27 mouse cellular contexts compared by ENCODE assay signal in the genomic region with DNA sequence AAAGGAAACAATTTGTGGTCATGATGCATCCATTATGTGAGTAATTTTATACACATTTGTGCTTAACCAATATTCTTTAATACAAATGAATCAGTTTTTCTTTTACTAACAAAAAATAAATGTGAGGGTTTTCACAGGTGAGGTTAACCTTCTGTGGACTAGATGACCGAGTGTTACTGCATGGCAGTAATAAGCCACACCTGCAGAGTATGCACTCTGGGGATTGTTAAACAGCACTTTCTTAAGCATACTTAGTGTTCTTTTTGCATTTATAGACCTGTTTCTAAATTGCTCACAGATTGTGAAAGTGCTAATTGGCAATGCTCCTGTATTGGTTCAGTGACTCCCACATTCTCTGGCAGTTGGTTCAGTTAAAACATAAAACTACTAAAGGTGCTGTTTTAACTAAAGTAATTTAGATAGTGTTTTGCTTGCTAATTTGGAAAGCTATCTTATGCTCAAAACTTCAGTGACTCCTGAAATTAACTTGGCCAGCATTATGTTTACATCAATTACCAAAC.
A peak's percentile ranks its signal among the peaks of the same experiment; 100 is the strongest.
DNase-seq lines count a peak whose midpoint lies in the region; ATAC-seq and TF ChIP-seq lines count a peak whose summit lies in the region.
"Had no signal": no experiment of that assay in that cellular context is flagged by ENCODE, and none has a peak within 500 bp of the region (broad histone marks: within the 10 kb centered on the region; RNA-seq: fewer than 3 reads in every experiment).

No protein-coding gene starts in this region.

- H3K9ac ChIP-seq in limb, embryonic 13.5 days, result no peak overlapping the region
- no peak overlapping the region for H3K9ac ChIP-seq in heart, adult 2 months (ENCODE audit: low read depth, low read length)
- H3K9ac ChIP-seq: embryonic facial prominence, embryonic 15.5 days; forebrain, embryonic 15.5 days; heart, embryonic 15.5 days; hindbrain, embryonic 14.5 days had no signal

- H3K4me3 ChIP-seq in limb, embryonic 13.5 days, result no peak overlapping the region
- no peak overlapping the region for H3K4me3 ChIP-seq in heart, adult 2 months
- H3K4me3 ChIP-seq: embryonic facial prominence, embryonic 15.5 days; erythroblast, embryonic 14.5 days; forebrain, embryonic 15.5 days; gastrocnemius, adult 2 months; heart, embryonic 15.5 days; hindbrain, embryonic 10.5 days had no signal

- no peak for TF ChIP-seq CTCF in heart, adult 2 months (IDR thresholded peaks at IDR 0.05)

- no peak overlapping the region for H3K4me2 ChIP-seq in limb, embryonic 13.5 days (replicated peaks)
- H3K4me2 ChIP-seq: embryonic facial prominence, embryonic 15.5 days; forebrain, embryonic 15.5 days; heart, embryonic 11.5 days; heart, embryonic 15.5 days; hindbrain, embryonic 14.5 days had no signal

- no peak for TF ChIP-seq POLR2A in heart, adult 2 months (IDR thresholded peaks at IDR 0.05; ENCODE audit: insufficient read depth, low read depth, low read length)

- TF ChIP-seq EP300 in heart, adult 2 months (IDR thresholded peaks at IDR 0.05; ENCODE audit: insufficient read depth, low read depth, low read length), result no peak

- H3K9me3 ChIP-seq in limb, embryonic 13.5 days, result no peaks in the 10 kb centered on the region
- H3K9me3 ChIP-seq: embryonic facial prominence, embryonic 15.5 days; forebrain, embryonic 15.5 days; G1E; heart, embryonic 15.5 days had no signal

- H3K27ac ChIP-seq in limb, embryonic 13.5 days, result no peak overlapping the region
- no peak overlapping the region for H3K27ac ChIP-seq in heart, adult 2 months
- H3K27ac ChIP-seq: embryonic facial prominence, embryonic 15.5 days; forebrain, embryonic 15.5 days; heart, embryonic 15.5 days; hindbrain, embryonic 10.5 days; hindbrain, embryonic 14.5 days had no signal

- 0 out of 2 replicates have a peak, but pooled peaks cover 2% of the 10 kb centered on the region for H3K4me1 ChIP-seq in limb, embryonic 13.5 days
- no peaks in the 10 kb centered on the region for H3K4me1 ChIP-seq in heart, adult 2 months (ENCODE audit: control insufficient read depth, insufficient read depth, low read length)
- H3K4me1 ChIP-seq: embryonic facial prominence, embryonic 15.5 days; forebrain, embryonic 15.5 days; heart, embryonic 15.5 days; hindbrain, embryonic 10.5 days had no signal

- ATAC-seq in frontal cortex, adult (ENCODE audit: low TSS enrichment), result peak; percentile 76
- ATAC-seq in limb, embryonic 13.5 days (ENCODE audit: low FRiP score, low read depth), result peak; percentile 51; the same call in 1 of the 2 replicates
- ATAC-seq: CD4-positive, CD25-positive, alpha-beta regulatory T cell, adult 4 months; forebrain, embryonic 15.5 days had no signal

- no peak for DNase-seq in frontal cortex, postnatal 10 days (ENCODE audit: low spot score in 2 of 2)
- peak; percentile 48 for DNase-seq in layer of hippocampus, adult 9-10 months (ENCODE audit: low spot score)
- no peak for DNase-seq in layer of hippocampus, postnatal 36 days
- peak; percentile 74 for DNase-seq in brain, adult 2 months (ENCODE audit: low read depth, low spot score)
- DNase-seq in heart, adult 2 months, result no peak
- DNase-seq: adrenal gland, adult 8-10 months; adrenal gland, postnatal 36 days; B cell, adult 2 months; cerebellum, adult 11 months; cerebellum, adult 8-10 months; cerebellum, postnatal 14 days; embryo, embryonic 11 days; gastrocnemius, adult 2 months; gastrocnemius, postnatal 25 days; heart, adult 18-20 months; heart, postnatal 14 days had no signal

- intact Hi-C loops in heart, adult 2 months (cut with DNase I), result no loop called here

- WGBS in limb, embryonic 13.5 days, result 27% methylated on average over 1 of the region's 1 CpGs
- WGBS in heart, adult 2 months, result 71% methylated on average over 1 of the region's 1 CpGs

- H3K27me3 ChIP-seq in limb, embryonic 13.5 days, result no peaks in the 10 kb centered on the region
- no peaks in the 10 kb centered on the region for H3K27me3 ChIP-seq in heart, adult 2 months (ENCODE audit: control insufficient read depth, insufficient read depth, low read length)
- H3K27me3 ChIP-seq: embryonic facial prominence, embryonic 15.5 days; forebrain, embryonic 15.5 days; heart, embryonic 15.5 days had no signal

- H3K79me2 ChIP-seq in heart, adult 2 months (replicated peaks; ENCODE audit: control insufficient read depth, insufficient read depth, low read length), result no peaks in the 10 kb centered on the region

- no peaks in the 10 kb centered on the region for H3K36me3 ChIP-seq in limb, embryonic 13.5 days
- H3K36me3 ChIP-seq in heart, adult 2 months (ENCODE audit: control insufficient read depth, insufficient read depth, low read length), result no peaks in the 10 kb centered on the region
- H3K36me3 ChIP-seq: embryonic facial prominence, embryonic 15.5 days; forebrain, embryonic 15.5 days; G1E; heart, embryonic 15.5 days; hindbrain, embryonic 10.5 days had no signal

Comparison
In these comparisons a context has a peak if more than half of its experiments do, and no peak if none do; other contexts are left out.
1. DNase-seq: peak in layer of hippocampus, adult 9-10 months (single experiment) and brain, adult 2 months (single experiment); none in frontal cortex, postnatal 10 days (0 of 2), layer of hippocampus, postnatal 36 days (0 of 2) and heart, adult 2 months (0 of 2).